Mouse (Mus musculus): ENCODE measurements around the gene Prdx6b.

The Prdx6b gene

DNA sequence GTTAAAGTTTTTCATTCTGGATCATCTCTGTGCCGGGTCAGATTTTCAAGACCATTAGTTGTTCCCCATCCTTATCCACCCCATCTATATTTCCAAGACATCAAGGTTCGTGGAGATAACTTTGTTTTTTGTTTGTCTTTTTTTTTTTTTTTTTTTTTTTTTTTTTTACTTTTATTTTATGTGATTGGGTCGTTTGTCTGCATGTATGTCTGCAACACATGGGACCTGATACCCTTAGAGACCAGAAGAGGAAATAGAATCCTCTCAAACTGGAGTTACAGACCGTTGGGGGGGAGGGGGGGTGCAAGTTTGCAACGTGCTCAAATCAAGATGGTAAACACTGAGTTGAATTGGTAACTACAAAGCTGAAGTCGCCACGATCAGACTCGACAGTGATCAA is at the start of gene Prdx6b:
TSS of gene Prdx6b (plus strand) at position 301 of the 400 bp plus-strand sequence.
- DNase-seq: no peak

DNA sequence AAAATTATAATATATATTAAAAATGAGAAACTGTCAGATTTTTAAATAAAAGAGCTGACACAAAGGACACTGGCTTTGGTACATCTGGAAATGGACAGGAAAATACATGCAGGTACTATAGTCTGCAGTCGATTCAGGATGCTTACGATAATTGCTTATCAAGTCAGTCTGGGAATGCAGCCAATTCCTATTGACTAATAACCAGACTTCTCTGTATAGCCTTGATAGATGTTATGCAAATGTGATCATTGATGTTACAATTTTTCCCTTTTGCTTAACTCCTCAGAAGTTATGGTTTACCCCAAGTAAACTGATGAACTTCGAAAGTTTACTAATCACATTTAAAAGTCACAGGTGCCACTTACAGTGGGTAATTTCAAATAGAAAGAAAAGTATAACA is 44.8 kb upstream of the Prdx6b start:
- no peak for DNase-seq

DNA sequence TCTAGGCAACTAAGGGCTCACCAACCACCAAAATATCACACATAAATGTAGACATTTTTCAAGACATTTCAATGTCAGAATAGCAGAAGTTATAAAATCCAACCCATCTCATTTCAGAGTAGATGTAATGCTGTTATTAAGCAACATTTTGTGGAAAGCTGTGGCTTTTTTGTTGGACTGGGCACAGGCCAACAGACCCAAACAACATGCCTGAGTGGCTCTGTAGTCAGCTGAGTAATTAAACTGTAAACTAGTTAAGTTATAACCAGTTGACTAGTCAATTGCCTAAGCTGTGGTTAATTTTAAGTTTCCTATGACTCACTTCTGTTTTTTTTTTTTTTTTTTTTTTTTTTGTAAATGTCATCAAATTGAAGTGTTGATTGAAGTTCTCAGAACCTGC is 44.4 kb upstream of the Prdx6b start:
- no peak for DNase-seq

DNA sequence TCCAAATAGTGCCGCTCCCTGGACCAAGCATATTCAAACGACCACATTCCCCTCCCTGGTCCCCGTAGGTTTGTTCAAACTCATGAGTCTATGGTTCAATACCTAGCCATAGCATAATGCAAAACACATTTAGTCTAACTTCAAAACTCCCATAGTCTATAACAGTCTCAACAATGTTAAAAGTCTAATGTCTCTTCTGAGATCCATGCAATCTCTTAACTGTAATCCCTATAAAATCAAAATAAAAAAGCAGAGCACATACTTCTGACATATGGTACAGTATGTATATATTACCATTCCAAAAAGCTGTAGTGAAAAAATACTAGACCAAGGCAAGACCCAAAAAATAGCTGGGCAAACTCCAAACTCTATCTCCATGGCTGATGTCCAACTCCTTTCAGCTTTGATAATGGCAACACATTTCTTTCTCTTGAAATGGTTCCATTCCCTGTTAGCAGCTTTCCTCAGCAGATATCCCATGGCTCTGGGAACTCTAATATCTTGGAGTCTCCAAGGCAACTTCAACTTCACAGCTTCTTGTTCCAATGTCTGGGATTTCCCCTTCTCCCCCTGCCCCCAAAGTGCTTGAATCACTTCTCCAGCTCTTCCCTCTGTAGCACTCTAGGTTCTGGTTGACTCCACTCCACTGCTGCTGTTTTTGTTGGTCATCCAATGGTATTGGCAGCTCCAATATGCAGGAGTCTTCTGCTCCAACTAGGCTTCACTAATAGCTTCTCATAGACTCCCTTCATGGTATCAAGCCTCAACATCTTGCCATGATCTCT is 32.2 kb upstream of the Prdx6b start:
- no peak for DNase-seq

DNA sequence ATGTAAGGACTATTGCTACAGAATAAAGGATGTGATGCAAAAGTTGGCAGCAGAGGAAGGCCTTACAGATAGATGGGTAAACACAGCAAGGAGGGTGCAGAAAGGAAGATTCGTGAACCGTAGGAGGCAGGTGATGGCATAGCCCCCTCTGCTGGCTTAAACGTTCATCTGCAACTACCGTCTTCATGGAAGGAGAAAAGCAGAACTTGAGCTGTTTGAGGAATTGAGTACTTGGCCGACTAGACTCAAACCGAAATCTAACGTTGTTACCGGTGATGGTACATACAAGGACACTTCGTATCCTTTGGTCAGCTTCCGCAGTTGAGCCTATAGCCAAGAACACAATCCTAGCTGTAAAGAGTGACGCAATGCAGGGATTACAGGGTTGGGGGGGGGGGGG is 25.4 kb upstream of the Prdx6b start:
- peak; percentile 70 for DNase-seq

DNA sequence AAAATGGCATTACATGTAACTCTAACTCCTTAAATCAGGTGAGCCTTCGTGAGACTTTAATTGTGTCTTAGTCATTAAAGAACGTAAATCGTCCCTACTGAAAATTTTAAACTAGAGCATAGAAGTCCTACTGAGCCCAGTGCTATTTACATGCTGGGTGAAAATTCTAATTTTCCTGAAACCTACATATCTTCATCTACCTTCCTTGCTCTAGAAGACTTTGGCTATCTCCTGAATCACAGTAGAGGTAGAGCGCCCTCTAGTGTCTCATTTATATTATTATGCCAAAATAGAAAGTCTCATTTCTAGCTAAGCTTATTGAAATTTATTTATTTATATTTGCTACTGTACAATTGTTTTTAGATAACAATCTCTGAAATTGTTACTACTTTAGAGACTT is 24.2 kb upstream of the Prdx6b start:
- DNase-seq: no peak

DNA sequence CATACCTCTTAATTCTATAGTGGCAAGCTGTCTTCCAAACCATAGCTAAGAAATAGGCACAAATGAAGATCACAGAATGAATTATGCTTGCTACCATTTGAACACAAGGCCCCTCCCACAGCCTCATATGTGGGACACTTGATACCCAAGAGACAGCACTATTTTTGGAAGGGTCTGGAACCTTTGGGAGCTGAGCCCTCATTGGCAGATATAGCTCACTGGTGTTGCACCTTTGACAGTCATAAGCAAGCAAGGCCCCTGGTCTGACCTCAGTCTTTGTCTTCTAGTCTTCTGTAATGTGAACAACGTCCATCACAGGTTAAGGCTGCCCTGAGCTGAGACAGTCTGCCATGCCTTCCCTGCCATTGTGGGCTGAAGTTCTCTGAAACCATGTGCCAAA is 20.8 kb upstream of the Prdx6b start:
- no peak for DNase-seq

DNA sequence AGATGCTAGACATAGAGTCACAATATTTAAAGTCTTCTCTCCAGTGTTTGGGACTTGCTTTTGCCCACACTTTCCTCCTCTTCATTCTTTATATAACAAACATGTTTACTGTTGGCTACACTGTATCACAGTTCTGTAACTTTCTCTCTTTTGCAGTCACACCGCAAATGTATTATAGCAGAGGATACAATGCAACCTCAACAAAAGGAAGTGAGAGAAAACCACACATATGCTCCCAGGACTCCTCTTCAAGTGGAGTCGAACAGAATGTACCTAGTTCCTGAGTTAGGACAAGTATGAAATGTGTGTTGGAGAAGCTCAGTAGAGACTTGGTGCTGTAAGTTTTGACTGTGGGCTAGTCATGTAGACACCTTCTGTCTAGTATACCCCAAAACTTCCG is 19.2 kb upstream of the Prdx6b start:
- no peak for DNase-seq

DNA sequence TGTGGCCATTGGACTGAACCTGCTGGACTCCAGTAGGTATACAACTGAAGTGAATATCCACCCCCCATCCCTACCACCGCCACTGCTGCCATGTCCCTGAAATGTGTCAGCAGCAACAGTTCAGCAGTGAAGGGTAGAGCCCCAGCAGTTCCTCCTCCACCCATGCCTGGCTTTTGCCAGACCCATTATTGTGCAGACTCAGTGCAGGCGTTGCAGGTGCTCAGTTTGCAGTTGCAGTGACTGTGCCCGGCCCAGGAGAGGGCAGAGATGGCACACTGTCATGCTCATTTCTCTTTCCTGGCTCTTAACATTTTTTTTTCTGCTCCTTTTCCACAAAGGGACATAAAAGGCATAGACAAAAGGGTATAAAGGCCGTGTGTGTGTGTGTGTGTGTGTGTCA is 18.5 kb upstream of the Prdx6b start:
- DNase-seq: no peak

DNA sequence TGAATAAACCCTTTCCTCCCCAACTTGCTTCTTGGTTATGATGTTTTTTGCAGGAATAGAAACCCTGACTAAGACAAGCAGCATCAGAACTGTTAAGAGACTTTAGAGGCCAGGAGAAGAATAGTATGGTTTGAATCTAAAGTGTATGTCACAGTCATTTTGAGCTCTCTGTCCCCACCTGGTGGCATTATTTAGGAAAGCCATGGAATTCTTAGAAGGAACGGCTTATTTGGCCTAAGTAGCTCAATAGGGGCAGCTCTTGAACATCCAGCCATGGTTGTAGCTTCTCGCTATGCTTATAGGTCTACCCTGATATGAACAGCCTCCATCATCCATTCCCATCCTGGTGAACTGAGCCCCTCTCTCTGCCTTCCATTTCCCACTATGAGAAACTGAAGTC is 17.1 kb upstream of the Prdx6b start:
- no peak for DNase-seq

DNA sequence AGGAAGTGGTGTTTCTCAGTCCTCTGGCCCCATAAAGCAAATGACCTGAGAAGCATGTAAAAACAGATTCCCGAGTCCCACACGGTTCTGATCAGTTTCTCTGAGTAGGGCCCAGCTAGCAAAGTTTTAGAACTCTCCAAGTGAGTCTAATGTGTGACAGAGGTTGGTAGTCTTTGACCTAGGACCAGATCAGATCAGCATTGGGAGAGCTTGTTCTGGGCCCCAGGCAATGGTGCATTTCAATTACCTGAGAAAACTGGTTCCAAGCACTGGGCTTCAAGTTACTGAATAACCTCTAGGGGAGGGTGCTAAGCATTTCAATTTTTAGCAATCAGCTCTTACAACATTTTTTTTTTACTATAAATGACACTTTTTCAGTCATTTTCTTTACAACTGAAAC is 10.1 kb upstream of the Prdx6b start:
- peak; percentile 49 for DNase-seq

DNA sequence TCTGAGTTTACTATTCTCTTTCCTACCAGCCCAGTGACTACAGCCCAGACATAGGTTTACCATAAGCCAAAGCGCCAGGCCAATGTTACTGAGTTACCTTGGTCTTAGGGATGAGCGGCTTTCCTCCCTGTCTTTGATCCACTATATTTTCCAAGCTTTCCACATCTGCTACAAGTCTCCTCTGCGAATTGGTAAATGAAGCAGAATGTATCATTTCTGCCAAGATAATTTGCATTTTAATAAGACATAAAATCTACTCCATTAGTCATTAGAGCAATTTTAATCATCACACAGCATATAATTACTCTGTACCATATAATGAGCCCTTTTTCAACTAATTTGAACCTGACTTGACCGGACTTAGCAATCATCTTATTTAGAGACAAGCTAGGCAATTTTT is 5.9 kb upstream of the Prdx6b start:
- no peak for DNase-seq

DNA sequence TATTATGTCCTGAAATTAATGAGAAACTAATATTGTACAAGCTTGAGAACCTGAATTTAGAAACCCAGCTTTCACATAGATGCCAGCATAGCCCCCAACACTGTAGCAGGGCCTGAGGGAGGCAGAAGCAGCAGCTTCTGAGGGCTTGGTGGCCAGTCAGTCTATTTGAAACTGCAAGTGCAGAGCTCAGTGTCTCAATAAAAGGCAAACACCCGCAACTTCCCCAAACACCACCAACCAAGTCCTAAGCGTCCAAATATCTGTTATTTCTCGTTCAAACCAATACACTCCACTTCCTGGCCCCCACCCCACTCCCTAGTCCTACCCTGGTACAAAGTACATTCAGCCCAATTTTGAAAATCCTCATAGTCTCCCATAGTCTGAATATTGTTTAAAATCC is 6.1 kb downstream of the Prdx6b start:
- no peak for DNase-seq

DNA sequence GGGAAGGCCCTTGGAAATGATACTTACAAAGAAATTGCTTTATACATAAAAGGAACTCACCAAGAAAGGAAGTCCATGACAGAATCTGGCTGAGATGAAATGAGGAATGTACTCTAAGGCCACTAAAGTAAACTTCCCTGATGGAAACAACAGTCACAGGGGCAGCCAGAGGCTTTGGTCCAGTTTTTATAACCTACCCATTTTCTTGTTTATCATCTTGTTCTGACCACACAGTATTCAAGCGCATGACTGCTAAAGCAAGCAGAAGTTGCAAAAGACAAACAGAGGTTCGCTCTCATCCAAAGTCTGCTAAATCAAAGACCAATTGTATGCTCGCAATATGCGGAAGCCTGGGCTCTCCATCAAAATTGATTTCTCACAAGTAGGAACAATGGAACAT is 8.5 kb downstream of the Prdx6b start:
- no peak for DNase-seq

DNA sequence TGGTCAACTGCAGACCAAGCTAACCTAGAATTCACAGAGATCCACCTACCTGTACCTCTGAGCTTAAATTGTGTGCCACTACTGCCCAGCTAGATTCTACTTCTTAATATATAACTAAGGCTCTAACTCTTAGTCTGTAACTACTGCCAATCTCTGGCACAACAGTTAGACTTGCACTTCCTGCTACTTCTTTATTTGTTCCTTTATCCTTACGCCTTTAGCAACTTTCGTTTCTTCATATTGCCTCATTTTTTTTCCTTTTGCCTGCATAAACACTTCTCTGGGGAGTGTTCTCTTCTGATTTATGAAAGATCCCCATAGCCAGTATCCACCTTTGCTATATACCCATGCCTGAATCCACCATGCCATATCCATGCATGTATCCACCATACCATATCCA is 11.7 kb downstream of the Prdx6b start:
- no peak for DNase-seq

DNA sequence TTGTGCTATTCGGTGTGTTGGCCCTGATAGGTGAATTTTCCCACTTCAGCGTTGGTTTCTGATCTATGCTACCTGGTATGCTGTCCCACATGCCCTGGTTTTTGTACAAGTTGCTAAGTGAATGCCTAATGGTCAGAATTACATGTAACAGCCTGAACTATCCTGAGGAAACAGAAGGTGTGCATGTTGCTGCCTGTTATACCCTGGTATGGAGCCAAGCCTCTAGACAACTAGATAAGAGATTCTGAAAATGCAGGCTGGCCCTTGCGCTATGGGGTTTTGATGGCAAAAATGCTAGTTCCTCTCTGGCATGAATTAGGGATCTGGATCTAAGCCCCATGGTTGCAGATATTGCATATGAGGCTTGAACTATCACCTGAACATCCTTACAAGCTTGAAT is 15.4 kb downstream of the Prdx6b start:
- no peak for DNase-seq

DNA sequence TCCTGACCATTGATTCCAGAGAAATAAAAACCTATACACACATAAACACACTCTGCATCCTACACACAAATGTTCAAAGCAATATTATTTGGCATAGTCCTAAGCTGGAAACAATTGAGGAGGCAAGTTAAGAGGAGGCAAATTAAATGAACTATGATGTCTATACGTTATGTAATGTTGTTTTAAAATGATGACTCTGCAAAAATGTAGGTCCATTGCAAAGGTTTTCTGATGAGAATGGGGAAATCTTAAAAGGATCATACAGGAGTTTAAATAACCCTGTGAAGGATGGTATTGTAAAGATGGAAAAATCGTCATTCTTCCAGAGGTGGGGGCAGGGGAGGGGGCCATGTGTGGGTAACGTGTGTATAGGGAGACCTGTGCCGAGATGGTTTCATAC is 17.5 kb downstream of the Prdx6b start:
- no peak for DNase-seq

DNA sequence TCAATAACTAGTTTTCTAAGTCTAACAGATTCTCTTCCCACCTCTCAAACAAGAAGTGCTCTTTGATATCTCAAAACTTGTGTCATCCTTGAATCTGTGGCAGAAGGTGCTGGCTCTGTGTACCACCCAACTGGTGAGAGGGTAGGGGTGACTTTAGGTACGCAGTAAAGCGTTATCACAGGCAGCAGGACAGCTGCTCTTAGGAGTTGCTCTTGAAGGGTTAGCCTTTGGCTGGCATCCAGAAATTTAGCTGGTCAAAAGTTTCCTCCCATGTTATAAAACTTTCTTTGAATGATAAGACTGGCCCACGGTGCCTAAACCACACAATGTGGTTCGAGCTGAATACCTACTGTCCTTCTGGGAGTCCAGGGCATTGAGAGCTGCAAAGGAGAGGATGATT is 18.5 kb downstream of the Prdx6b start:
- no peak for DNase-seq

DNA sequence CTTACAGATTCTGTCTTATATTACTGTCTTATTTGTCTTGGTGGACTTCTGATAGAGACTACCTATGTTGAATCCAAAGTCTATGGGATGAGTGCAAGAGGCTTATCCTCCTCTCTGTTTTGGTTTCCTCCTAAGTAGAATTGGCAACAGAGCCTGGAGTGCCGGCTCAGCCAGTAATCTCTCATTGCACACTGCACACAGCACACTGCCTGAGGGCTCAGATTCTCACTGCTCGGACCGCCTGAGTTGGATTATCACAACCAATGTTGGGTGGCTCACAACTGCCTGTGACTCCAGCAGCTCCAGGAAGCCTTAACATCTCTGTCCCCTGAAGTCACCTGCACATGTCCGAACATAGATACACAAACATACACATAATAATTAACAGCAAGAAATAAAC is 19.1 kb downstream of the Prdx6b start:
- no peak for DNase-seq

DNA sequence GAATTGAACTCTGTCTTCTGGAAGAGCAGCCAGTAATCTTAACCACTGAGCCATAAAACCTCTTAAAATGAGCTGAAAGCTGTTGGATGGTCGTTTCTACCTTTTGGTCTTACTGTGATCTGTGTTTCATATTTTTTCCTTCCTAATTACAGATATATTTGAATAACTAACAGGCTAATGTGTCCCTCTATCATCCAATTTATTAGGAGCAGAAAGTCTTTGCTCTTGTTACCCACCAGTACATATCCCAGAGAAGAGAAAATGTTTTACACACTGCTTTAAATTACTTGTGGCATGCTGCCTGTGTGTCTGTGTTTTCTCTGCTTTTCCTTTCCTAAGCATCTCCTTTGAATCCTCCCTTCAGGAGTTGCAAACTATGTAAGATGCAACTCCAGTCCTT is 21.9 kb downstream of the Prdx6b start:
- no peak for DNase-seq

DNA sequence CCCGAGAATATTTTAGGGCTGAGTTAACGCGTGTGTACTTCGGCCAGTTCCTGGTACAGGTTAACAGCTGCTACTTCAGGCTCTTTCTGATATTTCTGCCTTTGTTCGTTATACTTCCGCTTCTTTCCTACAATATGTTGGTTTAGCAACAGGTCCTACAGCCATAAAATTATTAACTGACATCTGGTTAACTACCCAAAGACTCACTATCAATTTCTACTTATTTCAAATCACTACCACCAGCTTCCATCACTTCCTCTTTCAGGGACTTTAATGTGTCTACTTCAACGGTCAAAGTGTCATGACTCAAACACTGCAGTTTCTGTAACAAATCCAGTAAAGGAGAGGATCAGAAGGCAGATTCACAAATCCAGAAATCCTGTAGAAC is 22.6 kb downstream of the Prdx6b start:
- DNase-seq: no peak

DNA sequence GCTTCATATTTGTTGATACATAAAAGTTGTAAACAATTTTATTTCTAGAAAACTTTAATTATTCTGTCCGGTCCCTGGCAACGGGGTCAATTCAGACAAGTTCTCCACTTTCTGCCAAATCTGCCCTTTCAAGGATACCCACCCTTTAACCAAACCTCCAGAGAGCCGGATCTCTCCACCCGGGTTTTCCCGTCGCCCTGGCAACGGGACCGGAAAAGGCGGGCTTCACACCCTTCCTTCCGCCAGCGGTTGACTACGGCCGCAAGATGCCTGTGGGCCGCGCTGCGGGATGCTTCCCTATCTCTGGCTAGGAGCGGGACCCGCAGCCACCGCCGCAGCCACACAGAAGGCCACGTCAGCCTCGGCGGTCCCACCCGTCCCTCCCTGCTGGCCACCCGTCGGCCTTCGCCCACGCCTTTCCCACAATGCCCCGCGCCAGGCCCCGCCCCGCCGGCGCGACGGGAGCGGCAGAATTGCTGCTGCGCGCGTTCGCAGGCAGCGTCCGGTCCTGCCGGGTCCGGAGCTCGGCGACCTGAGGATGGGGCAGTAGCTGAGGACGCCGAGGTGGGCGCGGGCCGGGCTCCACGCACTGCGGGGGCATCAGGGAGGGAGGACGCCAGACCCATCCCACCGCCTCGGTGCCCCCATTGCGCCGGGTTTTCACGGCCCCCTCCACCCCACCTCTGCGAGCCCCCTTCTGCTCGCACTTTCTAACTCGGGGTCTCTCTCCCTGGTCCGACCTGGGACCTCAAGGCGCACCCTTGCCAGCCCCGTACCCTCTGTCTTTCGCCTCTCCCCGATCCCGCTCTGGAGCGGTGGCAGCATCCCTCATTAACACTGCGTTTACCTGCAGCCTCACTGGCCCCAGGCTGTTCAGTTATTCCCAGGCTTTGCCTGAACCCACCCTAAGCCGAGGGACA is 23.2 kb downstream of the Prdx6b start, which contains the start of gene Dnajc10:
TSS of gene Dnajc10 (plus strand) at position 225 of the 920 bp plus-strand sequence.
- DNase-seq: peak; percentile 96

DNA sequence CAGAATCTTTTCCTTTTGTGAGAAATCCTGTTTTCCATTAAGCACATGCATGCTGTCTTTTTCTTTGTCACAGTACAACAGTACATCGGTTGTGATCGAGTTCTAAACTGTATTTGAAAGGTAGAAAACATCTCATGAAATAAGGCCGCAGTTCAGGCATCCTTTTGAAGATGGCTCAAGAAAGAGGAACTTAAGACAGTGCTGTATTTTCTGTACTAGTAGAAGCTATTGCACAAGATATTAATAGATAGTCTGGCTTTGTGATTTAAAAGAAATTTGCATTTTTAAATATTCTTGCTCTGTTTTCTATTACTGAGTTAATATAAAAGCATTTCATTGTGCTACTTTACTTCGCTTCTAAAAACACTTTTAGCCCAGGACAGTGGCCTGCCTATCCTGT is 30.6 kb downstream of the Prdx6b start:
- no peak for DNase-seq

DNA sequence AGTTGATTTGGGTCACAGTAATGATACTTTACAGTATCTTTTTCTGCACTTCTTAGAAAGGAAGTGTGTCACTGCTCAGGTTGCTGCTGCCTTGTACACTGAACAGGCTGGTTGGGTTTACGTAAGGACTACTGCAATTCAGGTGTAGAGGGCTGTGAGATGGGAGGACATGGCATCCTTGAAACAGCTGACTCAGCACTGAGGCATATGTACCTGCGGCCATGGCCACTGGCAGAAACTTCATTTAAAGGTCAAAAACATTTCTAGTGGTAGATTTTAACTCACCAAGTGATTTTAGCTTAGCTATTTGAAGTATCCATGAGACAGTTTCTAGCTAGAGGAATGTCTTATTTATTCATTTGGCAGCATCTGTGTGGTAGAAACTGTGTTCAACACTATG is 33.5 kb downstream of the Prdx6b start:
- no peak for DNase-seq
